Mouse (Mus musculus) skeletal muscle tissue, adult 2 months (tissue): ENCODE measurements around the gene Ntn3.

Experiments used
- DNase-seq: peaks from one replicate; pipeline ENCODE4 v3.0.0-alpha.2; 2012; ENCODE audit warnings: low read depth, low spot score

Gene Ntn3

GRCm38 (mm10) chr17:24209043-24209915 lies at the start of gene Ntn3:
Ntn3 (minus strand) TSS chr17:24209531.
- no peak for DNase-seq

GRCm38 (mm10) chr17:24258981-24259380 lies 49.6 kb upstream of the Ntn3 start:
- DNase-seq = no peak

DNA sequence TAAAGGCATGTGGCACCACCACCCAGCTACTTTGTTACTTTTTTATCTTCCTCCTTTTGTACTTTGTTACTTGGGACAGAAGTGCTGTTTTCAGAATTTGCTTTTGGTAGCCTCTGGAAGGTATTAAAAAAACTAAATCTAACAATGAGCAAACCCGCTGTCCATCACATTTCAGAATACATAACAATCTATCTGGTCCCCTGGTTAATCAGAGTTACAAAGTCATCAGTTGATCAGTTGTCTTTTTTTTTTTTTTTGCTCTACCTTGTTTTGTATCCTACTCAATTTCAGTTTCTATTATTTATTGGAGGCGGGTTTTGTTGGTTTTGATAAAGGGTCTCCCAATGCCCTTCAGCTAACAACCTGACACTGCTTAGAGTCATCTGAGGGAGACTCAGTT lies 43.0 kb upstream of the Ntn3 start:
- DNase-seq = no peak

DNA sequence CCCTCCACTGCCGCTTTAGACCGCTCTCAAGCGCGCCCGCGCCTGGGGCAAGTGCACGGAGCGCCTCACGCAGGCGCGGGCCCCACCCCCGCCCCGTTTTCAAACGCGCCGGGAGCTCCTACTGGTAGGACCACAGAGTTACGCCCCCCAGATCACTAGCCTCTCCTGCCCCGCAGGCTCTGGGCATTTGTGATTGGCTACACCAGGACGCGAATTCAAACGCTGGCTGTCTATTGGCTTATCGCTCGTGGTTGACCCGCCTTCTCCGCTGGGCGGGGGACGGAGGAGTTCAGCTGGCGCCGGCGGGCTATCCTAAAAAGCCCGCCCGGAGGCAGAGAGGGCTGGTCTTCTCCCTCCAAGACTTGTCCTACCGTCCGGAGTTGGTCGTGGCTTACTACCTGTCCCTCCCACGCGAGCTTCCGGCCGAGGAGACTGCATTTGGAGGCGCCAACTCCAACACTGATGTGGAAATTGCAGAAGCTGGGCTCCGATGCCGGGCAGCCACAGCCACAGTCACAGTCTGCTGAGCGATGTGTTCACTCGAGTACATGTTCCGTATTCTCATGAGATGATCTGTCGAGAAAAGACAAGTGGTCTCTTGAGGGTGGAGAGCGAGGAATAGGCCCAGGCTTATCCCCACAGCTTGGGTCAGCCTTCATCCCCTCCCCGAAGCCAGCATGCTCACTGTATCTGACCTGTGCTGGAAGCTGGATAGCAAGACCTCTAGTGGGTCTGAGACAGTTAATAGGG lies 42.2 kb upstream of the Ntn3 start, which contains the start of gene Ccnf:
TSS of gene Ccnf (minus strand) at position 165 of the 750 bp plus-strand sequence.
- peak; percentile 96 for DNase-seq

DNA sequence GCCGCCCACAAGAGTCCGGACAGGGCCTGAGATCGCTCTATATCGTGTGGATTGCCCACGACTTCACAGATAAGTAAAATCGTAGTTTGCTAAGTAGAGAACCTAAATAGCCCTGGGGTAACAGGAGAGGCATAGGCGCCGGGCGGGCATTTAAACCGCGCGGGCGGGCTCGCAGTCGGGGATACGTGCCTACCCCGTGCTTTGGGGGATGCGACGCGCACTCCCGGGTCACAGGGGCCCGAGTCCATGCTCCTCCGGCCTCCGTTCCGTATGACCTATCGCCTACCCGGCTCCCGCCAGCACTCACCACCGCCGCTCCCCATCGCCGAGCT lies 41.6 kb upstream of the Ntn3 start:
- no peak for DNase-seq

DNA sequence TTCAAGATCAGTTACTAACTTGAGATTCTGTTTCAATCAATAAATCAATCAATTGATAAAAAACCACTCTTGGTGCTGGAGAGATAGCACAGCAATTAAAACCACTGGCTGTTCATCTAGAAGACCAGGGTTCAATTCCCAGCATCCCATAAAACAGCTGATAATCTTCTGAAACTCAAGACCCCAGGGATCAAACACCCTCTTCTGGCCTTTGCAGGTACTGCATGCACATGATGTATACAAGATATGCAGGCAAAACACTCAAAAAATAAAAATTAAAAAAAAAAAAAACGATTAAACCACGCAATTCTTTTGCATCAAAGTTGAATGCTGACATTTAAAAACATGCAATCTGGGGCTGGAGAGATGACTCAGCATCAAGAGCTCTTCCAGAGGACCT lies 39.3 kb upstream of the Ntn3 start:
- no peak for DNase-seq

DNA sequence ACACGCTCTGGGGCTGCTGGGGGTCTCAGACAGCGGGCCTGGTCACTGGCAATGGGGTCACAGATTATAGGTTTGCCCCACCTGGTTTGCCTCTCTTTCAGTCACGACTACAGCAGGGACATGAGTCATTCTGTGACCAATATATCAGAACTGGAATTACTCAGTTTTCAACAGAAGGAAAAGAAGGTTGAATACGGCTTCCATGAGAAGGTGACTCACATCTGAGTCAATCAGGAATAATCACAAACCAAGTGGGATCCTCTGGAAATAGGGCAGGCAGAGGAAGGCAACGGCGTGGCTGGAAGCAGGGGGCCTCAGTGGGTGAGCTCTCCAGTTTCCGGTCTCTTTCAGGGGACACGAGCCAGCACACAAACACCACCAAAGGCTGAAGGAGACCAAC lies 34.7 kb upstream of the Ntn3 start:
- no peak for DNase-seq

DNA sequence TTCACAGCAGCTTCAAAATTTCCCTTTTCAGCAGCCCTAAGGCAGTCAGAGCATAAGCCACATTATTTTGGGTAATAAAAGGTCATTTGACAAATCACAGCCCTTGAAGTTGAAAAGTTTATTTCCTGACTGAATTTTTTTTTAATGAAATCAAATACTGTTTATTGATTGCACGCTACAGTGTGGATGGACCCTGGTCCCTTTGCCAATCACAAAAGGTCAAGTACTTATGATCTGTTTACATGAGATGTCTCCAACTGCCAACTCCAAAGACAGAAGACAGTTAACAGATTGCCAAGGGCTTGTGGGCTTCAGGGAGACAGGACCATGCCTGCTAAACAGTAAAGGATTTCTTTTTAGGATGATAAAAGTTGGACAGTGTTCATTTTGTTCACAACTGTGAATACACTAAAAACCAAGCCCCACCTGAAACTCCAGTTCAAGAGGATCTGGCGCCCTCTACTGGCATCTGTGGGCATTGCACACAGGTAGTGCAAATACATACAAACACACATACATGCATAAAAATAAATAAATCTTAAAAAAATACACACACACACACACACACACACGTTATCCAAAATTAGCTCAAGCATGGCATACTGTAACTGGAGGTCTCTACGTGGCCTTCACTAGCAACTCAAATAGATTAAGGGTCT lies 34.1 kb upstream of the Ntn3 start:
- no peak for DNase-seq

- DNase-seq = no peak
Observed at GRCm38 (mm10) chr17:24236921-24237320, 27.6 kb upstream of the Ntn3 start.

DNA sequence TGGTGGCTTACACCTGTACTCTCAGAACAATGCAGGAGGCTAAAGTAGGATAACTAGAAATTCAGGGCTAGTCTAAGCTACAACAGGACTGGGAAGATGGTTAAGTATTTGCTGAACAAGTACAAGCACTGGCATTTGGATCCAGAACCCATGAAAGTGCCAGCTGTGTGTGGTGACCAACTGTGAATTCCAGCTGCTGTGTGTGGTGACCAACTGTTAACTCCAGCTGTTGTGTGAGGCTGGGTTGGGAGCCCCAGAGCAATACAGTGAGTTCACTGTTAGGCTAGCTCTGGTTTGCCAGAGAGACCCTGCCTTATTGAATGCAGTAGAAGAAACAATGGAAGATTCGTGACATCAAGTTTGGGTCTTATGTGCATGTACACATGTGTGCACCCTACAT lies 27.1 kb upstream of the Ntn3 start:
- no peak for DNase-seq

- no peak for DNase-seq
Observed at GRCm38 (mm10) chr17:24227941-24228340, 18.6 kb upstream of the Ntn3 start.

DNA sequence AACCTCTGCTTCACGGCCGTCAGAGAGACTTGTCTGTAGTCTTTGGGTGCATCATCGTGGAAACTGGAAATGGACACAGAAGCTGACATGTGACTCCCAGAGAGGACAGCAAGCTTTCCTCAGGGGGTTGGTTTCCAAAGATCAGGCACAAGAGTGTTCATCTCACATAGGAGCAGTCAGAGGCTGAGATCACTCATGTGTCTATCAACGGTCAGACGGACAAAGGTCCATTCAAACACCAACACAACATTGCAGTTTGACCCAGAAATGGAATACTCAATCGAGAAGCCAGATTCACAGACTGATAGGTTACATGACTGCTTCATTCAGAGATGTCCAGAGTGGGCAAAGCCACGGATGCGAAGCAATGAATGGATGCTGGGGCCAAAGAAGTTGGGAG lies 17.4 kb upstream of the Ntn3 start:
- no peak for DNase-seq

- no peak for DNase-seq
Observed at GRCm38 (mm10) chr17:24225851-24226250, 16.5 kb upstream of the Ntn3 start.

- no peak for DNase-seq
Observed at GRCm38 (mm10) chr17:24224741-24225140, 15.4 kb upstream of the Ntn3 start.

DNA sequence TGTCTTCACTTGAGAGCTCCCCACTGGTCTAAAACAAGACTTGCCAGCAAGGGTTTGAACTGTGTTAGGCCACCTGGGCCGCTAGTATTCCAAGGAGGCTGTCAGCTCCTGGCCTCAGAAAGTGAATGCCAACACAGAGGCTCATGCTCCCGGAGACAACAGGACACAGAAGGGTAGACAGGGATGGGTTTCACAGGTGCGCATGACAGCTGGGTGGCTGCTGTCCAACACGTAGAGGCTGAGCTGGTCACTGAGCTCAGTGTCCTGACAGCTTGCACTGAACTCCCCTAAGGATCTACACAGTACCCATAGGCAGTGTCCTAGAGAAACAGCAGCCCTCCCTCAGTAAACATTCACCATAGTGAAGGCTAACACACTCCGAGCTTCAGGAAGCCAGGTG lies 14.2 kb upstream of the Ntn3 start:
- peak; percentile 62 for DNase-seq

- no peak for DNase-seq
Observed at GRCm38 (mm10) chr17:24222653-24223052, 13.3 kb upstream of the Ntn3 start.

DNA sequence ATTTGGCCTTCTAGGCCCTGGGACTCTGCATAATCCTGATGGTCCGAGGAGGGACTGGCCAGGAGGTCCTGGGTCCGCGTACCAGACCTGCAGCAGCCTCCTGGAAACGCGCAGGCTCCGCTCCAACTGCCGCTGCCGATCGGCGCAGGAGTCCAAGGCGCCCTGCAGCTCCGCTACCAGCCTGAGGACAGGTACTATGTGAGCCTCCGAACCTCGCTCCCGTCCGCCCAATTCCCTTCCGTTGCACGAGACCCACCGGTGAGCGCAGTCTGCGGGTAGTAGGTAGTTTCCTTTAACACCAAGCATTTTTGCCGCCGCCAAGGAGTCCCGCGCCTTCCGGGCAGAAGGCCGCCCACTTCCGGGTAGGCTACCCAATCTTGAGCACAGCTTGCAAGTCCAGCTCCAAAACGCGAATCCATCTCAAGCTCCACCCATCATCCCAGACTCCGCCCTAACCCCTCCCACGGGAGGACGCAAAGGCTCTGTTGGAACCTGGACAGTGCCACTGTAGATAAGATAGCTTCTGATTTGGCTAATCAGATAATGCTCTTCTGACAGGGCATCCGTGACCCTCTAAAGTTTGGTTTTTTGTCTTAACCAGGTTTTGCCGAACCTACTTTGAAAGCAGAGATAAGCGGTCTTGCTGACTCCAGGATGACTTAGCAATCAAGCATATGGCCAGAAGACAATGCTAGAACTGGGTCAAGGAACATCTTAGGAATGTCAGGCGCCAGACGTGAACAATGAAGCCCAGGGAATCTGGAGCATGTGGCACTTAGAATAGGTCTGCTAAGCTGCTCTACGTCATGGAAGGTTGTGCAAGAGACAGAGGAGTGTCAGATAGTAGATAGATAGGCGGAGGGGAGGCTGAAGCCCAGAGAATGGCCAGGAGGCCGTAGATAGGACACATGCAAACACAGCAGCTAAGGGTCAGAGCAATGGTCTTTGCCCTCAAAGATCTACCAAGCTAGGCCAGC lies 11.4 kb upstream of the Ntn3 start, which contains the start of gene Tedc2:
TSS of gene Tedc2 (minus strand) at position 417 of the 977 bp plus-strand sequence.
- peak; percentile 89 for DNase-seq

DNA sequence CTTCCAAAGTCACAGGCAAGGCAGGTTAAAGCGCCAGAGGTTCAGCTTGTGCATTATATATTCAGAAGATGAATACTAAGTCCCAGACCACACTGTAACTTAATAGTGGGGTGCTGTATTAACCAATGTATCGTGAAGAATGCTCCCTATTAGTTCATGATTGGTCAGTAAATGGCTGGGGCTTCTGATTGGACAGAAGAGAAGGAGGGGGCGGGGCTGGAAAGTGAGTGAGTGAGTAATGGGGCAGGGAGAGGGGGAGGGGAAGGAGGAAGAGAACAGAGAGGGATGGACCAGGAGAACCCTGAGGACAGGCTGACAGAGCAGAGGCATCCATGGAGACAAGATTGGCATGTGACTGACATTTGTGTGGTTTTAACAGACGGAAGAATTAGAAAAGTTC lies 7.5 kb upstream of the Ntn3 start:
- no peak for DNase-seq

DNA sequence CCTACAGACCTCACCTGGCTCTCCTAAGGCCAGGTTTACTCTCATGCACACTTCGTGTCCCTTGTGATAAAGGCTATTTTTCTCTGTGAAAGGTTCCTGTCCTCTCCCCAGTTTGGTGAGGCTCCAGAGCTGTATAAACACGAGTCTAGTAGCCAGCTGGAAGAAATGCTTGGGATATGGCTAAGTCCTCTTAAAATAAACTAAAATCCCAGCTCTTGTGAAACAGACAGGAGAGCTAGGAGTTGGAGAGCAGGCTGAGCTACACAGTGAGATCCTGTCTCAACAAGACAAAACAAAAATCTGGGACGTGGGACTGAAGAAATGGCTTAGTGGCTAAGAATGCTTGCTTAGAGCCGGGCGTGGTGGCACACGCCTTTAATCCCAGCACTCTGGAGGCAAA lies 3.9 kb upstream of the Ntn3 start:
- DNase-seq = no peak

DNA sequence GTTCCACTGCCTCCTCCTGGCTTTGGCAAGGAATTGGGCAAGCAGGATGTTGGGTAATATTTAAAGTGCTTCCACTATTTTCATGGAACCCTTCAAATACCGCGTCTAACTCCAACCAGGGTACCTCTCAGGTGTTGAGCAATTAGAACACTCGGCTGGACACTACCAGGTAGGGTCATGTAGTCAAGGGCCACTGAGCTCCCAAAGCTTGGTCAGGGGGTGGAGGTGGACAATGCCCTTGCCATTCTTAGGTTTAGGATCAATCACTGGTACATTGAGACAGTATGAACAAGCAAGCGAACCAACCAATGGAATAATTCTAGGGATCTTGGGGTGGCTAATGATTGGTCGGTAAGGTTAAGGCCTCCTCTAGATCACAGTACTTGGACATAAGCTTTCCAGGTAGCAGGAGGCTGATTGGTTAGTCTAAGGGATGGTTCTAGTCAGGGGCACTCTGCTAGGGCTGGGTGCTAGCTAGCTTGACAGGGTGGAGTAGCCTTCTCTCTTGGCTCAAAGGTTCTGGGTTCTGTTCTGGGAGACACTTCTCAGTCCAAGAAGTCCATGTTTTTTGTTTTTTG lies 3.2 kb upstream of the Ntn3 start:
- DNase-seq = no peak
